Comparison of ENCODE assay signal across 12 mouse cellular contexts in the genomic region with DNA sequence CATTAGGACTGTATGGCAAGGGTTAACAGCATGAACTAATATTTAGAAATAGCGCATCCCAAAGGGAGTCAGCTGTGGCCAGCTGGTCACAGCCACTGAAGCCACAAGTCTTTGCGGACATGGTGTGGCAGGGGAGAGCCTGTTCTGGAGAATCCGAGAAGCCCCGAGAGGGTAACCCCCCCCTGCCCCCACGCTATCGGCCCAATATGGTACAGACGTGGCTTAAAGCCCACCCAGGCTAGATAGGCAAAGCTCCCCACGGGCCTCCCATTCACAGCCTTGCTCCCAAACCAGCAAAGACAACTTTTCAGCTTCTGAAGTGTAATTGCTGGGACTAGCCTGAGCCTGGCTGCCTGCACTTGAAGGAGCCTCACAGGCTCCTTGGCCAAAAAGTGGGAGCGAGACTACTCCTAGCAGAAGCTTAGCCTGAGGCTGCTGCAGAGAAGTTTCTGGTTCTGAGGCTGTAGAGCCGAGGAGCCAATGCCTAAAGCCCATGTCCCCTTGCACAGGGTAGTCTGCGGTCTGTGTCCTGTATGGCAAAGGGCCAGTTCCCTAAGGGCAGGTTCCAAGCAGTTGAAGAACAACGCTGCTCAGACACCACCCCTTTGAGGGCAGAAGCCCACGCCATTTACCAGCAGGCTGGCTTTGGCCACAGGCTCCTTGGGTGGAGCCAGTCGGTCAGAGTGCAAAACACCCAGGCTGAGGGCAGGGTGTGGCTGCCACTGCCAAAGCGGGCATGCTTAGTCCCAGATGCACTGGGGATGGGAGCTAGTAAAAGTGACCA. TPM values are rescaled to one million over a fixed set of nuclear protein-coding genes. Genes with fewer than 3 reads are reported as not detected.
DNase-seq lines count a peak whose midpoint lies in the region; ATAC-seq lines count a peak whose summit lies in the region.
"Had no signal": no experiment of that assay in that cellular context is flagged by ENCODE, and none has a peak within 500 bp of the region (broad histone marks: within the 10 kb centered on the region; RNA-seq: fewer than 3 reads in every experiment).

No protein-coding gene starts in this region.

- peak; percentile 43 for ATAC-seq in intestine, embryonic 16.5 days
- ATAC-seq in limb, embryonic 13.5 days (ENCODE audit: low FRiP score, low read depth): no peak

- peak overlapping the region; percentile 12 for H3K9ac ChIP-seq in intestine, embryonic 16.5 days (ENCODE audit: low read depth, low read length)
- peak overlapping the region; percentile 13 for H3K9ac ChIP-seq in limb, embryonic 13.5 days
- H3K9ac ChIP-seq: neural tube, embryonic 12.5 days had no signal

- 50% methylated on average over 15 of the region's 15 CpGs for WGBS in intestine, embryonic 16.5 days
- WGBS in limb, embryonic 13.5 days: 57% methylated on average over 15 of the region's 15 CpGs

- H3K27ac ChIP-seq in intestine, embryonic 16.5 days (ENCODE audit: low read length): peak overlapping the region; percentile 82
- peak overlapping the region; percentile 64; the same call in 1 of the 2 replicates for H3K27ac ChIP-seq in limb, embryonic 13.5 days
- H3K27ac ChIP-seq: neural tube, embryonic 12.5 days had no signal

- H3K4me1 ChIP-seq in intestine, embryonic 16.5 days (ENCODE audit: control insufficient read depth, insufficient read depth, low read length): peaks cover 33% of the 10 kb centered on the region
- peaks cover 36% of the 10 kb centered on the region for H3K4me1 ChIP-seq in limb, embryonic 13.5 days
- H3K4me1 ChIP-seq: megakaryocyte, embryonic 14.5 days had no signal

- no peaks in the 10 kb centered on the region for H3K36me3 ChIP-seq in intestine, embryonic 16.5 days (ENCODE audit: control insufficient read depth, insufficient read depth, low read length)
- no peaks in the 10 kb centered on the region for H3K36me3 ChIP-seq in limb, embryonic 13.5 days
- H3K36me3 ChIP-seq: neural tube, embryonic 12.5 days had no signal

- peak overlapping the region; percentile 16; the same call in 1 of the 2 replicates for H3K4me2 ChIP-seq in intestine, embryonic 16.5 days (ENCODE audit: low read depth, low read length)
- no peak overlapping the region for H3K4me2 ChIP-seq in limb, embryonic 13.5 days (replicated peaks)
- H3K4me2 ChIP-seq: neural tube, embryonic 12.5 days had no signal

- no peak overlapping the region for H3K4me3 ChIP-seq in intestine, embryonic 16.5 days (ENCODE audit: low read length)
- no peak overlapping the region for H3K4me3 ChIP-seq in limb, embryonic 13.5 days
- H3K4me3 ChIP-seq: megakaryocyte, embryonic 14.5 days; neural tube, embryonic 12.5 days had no signal

- no peaks in the 10 kb centered on the region for H3K9me3 ChIP-seq in intestine, embryonic 16.5 days (ENCODE audit: control insufficient read depth, low read length)
- no peaks in the 10 kb centered on the region for H3K9me3 ChIP-seq in limb, embryonic 13.5 days
- H3K9me3 ChIP-seq: megakaryocyte, embryonic 14.5 days; neural tube, embryonic 12.5 days had no signal

- H3K27me3 ChIP-seq in intestine, embryonic 16.5 days (replicated peaks; ENCODE audit: control insufficient read depth, insufficient read depth, low read length): no peaks in the 10 kb centered on the region
- no peaks in the 10 kb centered on the region for H3K27me3 ChIP-seq in limb, embryonic 13.5 days

- DNase-seq in 3134 (ENCODE audit: extremely low read depth, insufficient read length, low spot score): peak; percentile 82
- DNase-seq in adrenal gland, postnatal 25 days: peak; percentile 29
- no peak for DNase-seq in layer of hippocampus, postnatal 10 days (ENCODE audit: low spot score in 2 of 2)
- no peak for DNase-seq in cerebellum, adult 11-12 months
- DNase-seq in liver: no peak
- DNase-seq: left cerebral cortex, postnatal 4 days; thymus, postnatal 14 days had no signal

RNA-seq across cellular contexts. Expression of a gene that starts 3.8 kb away (rescaled TPM):
- total RNA-seq in adrenal gland, postnatal 25 days (2021): 1.6 and 1.8 TPM in 2 replicates
- polyA plus RNA-seq in intestine, embryonic 16.5 days (2015; fragmentation: Nextera tagmentation; extraction: Ambion mirVana): 1.4 and 1.5 TPM in 2 replicates
- polyA plus RNA-seq in limb, embryonic 13.5 days (2015; fragmentation: Nextera tagmentation; extraction: Ambion mirVana): 0.27 and 0.94 TPM in 2 replicates
- total RNA-seq in layer of hippocampus, postnatal 10 days (2021): under 1 TPM in 1 of 2 experiments, not detected in 1; 0.34 TPM
- total RNA-seq: common myeloid progenitor, adult 5-6 weeks; left cerebral cortex, postnatal 4 days had no signal
- polyA plus RNA-seq: neural tube, embryonic 12.5 days had no signal

RNA-seq across cellular contexts. Expression of a gene that starts 4.2 kb away (rescaled TPM):
- total RNA-seq in adrenal gland, postnatal 25 days (2021): 10.0 and 10.4 TPM in 2 replicates
- polyA plus RNA-seq in intestine, embryonic 16.5 days (2015; fragmentation: Nextera tagmentation; extraction: Ambion mirVana): 17.4 and 18.2 TPM in 2 replicates
- 38.3 and 41.1 TPM in 2 replicates for polyA plus RNA-seq in limb, embryonic 13.5 days (2015; fragmentation: Nextera tagmentation; extraction: Ambion mirVana)
- total RNA-seq in layer of hippocampus, postnatal 10 days (2021): 10 to 100 TPM; 37.0 to 37.5 TPM
- total RNA-seq: common myeloid progenitor, adult 5-6 weeks had no signal

Comparison
In these comparisons a context has a peak if more than half of its experiments do, and no peak if none do; other contexts are left out.
1. DNase-seq: peak in 3134 (single experiment) and adrenal gland, postnatal 25 days (single experiment); none in layer of hippocampus, postnatal 10 days (0 of 2), cerebellum, adult 11-12 months (single experiment) and liver (single experiment).